Mouse (Mus musculus) urinary bladder, postnatal 14 days (tissue): ENCODE measurements around the gene Zwilch.
"Not testable (repeated sequence)": the region's sequence is repeated elsewhere in the genome, so short reads cannot be mapped to it uniquely, and the experiment has no call there.

Experiments
- DNase-seq: peaks from one replicate; pipeline ENCODE4 v3.0.0; 2021; ENCODE audit warnings: low spot score

Gene Zwilch

DNA sequence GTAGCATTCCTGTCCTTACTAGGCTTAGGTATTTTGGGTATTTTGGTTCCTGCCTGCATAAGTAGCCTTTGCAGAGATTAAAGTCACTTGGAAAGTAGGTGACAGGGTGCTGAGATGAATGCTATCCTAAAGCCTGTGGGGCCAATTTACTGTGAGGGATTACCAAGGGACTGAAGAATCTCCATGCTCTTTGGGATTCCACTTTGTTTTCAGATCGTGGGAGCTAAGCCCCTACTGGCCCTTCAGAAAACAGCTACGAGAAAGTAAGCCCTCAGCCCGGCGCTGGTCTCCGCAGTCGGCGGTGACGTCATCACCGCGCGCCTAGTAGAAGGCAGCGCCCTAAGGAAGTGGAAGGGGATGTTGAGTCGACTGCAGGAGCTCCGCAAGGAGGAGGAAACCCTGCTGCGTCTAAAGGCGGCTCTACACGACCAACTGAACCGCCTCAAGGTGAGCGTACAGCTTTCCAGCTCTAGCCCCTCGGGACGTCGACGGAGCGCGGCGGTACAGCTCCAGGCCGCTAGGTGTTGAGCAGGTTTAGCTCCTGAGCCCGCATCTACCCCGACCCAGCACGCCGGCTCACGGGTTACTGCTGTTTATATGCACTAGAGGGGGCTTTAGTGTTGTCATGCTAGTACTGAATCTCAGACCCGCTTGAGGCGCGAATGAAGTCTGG is 6.2 kb upstream of the Zwilch start, which contains the start of gene Snapc5:
Gene Snapc5 (plus strand): TSS at position 301 of the 673 bp plus-strand sequence.
- DNase-seq, result peak; percentile 89

- DNase-seq, result no peak
Measured at GRCm38 (mm10) chr9:64178610-64178973, 5.7 kb upstream of the Zwilch start.

- DNase-seq, result no peak
Measured at GRCm38 (mm10) chr9:64175378-64175777, 2.5 kb upstream of the Zwilch start.

- no peak for DNase-seq
Measured at GRCm38 (mm10) chr9:64174766-64175165, 1.9 kb upstream of the Zwilch start.

- no peak for DNase-seq
Measured at GRCm38 (mm10) chr9:64174341-64174740, 1.4 kb upstream of the Zwilch start.

GRCm38 (mm10) chr9:64173666-64174220 is 839 bp upstream of the Zwilch start:
- DNase-seq, result no peak

DNA sequence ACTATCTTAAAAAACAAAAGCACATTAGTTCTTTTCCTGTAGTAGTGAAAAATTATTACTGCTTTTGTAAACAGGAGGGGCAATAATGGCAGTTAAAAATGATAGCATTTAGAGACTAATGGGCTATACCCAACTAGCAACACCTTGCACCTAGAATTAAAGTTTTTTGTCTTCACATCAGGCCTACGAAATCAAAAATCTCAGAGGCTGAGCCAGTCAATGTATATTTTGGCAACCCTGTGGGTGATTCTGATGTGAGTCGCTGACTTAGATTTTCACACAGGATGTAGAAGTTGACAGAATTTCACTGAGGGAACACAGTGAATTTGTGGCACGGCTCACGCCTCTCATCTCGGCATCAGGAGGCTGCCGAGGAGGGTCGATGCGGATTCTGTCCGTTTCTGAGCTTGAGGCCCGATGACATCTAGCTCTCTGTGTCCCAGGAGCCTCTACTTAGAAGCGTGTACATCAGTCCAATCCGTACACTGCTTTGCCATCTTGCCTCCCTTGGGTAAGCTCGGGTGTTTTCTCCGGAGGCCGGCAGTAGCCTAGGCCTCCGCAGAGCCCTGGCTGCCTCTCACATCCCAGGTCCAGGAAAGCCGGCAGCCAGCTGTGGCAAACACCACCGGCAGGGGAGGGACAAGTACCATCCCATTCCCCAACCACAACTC is 624 bp downstream of the Zwilch start:
- no peak for DNase-seq

GRCm38 (mm10) chr9:64169967-64170366 is 2.9 kb downstream of the Zwilch start:
- DNase-seq, result not testable (repeated sequence)

- DNase-seq, result no peak
Measured at GRCm38 (mm10) chr9:64160471-64160870, 12.4 kb downstream of the Zwilch start.

GRCm38 (mm10) chr9:64156641-64157040 is 16.3 kb downstream of the Zwilch start:
- DNase-seq, result no peak

- DNase-seq, result no peak
Measured at GRCm38 (mm10) chr9:64139879-64140278, 33.0 kb downstream of the Zwilch start.

- peak; percentile 48 for DNase-seq
Measured at GRCm38 (mm10) chr9:64138896-64139295, 34.0 kb downstream of the Zwilch start.

GRCm38 (mm10) chr9:64131623-64132022 is 41.3 kb downstream of the Zwilch start:
- no peak for DNase-seq

GRCm38 (mm10) chr9:64126121-64126520 is 46.8 kb downstream of the Zwilch start:
- no peak for DNase-seq

DNA sequence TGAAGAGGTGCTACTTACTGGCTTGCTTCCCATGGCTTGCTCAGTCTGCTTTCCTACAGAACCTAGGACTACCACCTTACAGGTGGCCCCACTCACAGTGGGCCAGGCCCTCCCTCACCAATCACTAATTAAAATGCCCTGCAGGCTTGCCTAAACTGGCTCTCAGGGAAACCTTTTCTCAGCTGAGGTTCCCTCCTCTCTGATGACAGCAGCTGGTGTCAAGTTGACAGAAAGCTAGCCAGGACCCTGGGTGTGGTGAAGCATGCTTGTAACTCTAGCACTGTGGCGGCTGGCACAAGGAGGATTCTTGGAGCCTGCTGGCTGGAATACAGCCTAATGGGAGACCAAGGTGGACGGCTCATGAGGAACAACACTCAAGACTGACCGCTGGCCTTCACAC is 47.6 kb downstream of the Zwilch start:
- no peak for DNase-seq

- DNase-seq, result not testable (repeated sequence)
Measured at GRCm38 (mm10) chr9:64124846-64125245, 48.1 kb downstream of the Zwilch start.

- DNase-seq, result no peak
Measured at GRCm38 (mm10) chr9:64122601-64123000, 50.3 kb downstream of the Zwilch start.

DNA sequence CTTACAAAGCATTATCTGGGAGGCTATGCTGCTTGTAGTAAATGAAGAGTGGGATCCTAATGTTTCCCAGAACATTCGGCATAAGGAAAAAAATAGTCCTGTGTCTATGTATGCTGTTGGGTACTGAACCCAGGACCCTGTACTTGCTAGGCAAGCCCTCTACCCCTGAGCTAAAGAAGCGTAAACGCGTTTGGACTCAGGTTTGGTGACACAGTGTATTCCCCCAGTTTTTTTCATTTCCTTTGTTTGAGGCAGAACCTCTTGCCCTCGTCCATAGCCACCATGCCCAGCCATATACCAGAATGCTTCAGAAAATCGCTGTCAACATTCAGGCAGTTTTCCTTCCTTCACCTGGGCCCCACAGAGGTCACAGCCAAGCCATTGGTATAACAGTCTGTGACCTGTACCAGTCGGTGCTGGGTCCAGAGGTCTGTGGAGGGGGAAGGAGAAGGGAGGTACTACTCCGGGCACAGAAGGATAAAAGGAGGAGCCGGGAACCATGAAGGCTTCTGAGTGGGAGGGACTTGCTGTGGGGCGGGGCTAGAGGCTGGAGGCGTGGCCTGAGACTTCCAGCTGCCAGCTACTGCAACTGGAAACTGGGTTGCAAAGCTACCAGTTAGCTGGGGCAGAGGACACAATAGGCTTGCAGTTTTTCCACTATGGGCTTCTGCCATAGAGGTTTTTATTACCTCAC is 52.2 kb downstream of the Zwilch start:
- no peak for DNase-seq

DNA sequence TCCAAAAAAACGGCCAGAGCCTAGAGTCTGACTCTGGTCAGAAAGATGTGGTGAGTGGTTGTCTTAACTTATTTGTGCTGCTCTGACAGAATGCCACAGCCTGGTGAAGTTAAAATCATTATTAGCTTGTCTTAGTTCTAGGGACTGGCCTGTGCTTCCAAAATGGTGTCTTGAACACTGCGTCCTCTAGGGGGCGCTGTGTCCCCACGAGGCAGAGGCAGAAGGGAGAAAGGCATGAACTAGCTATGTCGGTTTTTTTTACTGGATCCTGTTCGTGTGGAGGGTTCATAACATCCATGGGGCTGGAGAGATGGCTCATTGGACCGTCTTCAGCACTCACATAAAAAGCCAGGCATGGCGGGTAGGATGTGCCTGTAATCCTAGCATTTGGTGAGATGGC is 53.0 kb downstream of the Zwilch start:
- DNase-seq, result peak; percentile 51

DNA sequence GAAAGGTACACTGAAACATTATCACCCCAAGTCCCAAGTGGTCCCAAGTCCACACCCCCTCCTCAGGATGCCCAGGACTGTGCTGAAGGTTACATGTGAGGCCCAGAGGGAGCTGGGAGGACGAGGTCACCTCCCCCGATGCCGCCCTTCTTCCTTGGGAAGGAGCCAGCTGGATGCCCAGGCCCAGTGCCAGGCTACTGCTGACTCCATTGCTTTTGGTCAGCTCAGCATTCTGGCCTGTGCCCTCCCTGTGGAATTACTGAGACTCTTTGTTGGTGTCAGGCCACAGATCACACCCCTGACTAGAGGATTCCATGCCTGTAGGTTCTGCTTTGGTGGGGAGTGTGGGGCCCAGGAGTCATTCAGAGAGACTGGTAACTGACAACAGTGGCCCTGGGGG is 56.0 kb downstream of the Zwilch start, which contains the start of gene Lctl:
Gene Lctl (plus strand): TSS at position 272 of the 400 bp plus-strand sequence.
- no peak for DNase-seq

DNA sequence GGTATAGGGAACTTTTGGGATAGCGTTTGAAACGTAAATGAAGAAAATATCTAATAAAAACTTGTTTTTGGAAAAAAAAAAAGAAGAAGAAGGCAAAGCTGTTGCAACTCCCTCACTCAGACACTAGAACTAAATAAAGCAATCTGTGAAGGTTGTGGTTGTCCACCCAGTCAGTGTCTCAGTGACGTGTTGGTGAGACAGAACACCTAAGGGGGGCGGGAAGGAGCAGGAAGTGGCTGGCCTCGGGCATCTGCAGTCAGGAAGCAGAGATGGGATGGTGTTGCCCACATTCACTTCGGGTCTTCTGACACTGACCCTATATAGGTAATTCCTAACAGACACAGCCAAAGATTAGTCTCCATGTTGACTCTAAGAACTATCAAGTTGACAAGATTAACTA is 57.1 kb downstream of the Zwilch start:
- no peak for DNase-seq

GRCm38 (mm10) chr9:64114646-64115045 is 58.3 kb downstream of the Zwilch start:
- DNase-seq, result no peak

GRCm38 (mm10) chr9:64110502-64110901 is 62.4 kb downstream of the Zwilch start:
- no peak for DNase-seq
